7 mouse cellular contexts compared by ENCODE assay signal in the genomic region with DNA sequence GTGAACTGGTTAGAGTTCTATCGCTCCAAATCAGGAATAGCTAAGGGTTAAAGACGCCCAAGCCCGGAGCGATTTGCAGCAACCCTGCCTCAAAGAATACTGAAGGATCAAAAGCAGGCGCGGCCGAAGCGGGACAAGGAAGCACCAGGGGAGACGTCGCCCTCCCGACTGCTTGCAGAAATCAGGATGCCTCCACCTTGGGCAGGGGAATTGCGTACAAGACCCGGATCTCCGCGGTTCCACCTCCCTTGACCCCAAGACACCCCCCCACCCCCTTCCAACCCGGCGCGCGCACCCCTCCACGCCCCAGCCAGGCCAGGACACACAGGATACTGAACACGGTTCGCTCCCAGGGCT. TPM values are rescaled to one million over a fixed set of nuclear protein-coding genes. Genes with fewer than 3 reads are reported as not detected.
DNase-seq lines count a peak whose midpoint lies in the region; ATAC-seq lines count a peak whose summit lies in the region.

No protein-coding gene starts in this region.

- no peaks in the 10 kb centered on the region for H3K27me3 ChIP-seq in lung, embryonic 15.5 days
- H3K27me3 ChIP-seq in hindbrain, embryonic 11.5 days (ENCODE audit: control insufficient read depth, insufficient read depth, low read length), result no peaks in the 10 kb centered on the region
- no peaks in the 10 kb centered on the region for H3K27me3 ChIP-seq in midbrain, embryonic 11.5 days (ENCODE audit: control insufficient read depth, insufficient read depth, low read length)

- DNase-seq in lung, adult 18-20 months, result no peak
- DNase-seq in c-Kit-negative CD71-positive TER-119-positive erythroid progenitor cells, embryonic 14.5 days (ENCODE audit: low read depth, low spot score), result peak; percentile 32
- DNase-seq in hindbrain, embryonic 11.5 days (ENCODE audit: low spot score), result no peak
- DNase-seq in midbrain, embryonic 11.5 days (ENCODE audit: low spot score, missing footprints), result no peak
- no peak for DNase-seq in cerebellum, adult 18-20 months
- no peak for DNase-seq in gastrocnemius, postnatal 10 days

- under 1% methylated on average over 22 of the region's 22 CpGs for WGBS in lung, embryonic 15.5 days
- under 1% methylated on average over 22 of the region's 22 CpGs for WGBS in hindbrain, embryonic 11.5 days
- under 1% methylated on average over 22 of the region's 22 CpGs for WGBS in midbrain, embryonic 11.5 days

- H3K4me1 ChIP-seq in lung, embryonic 15.5 days, result peaks cover 17% of the 10 kb centered on the region
- no peaks in the 10 kb centered on the region for H3K4me1 ChIP-seq in hindbrain, embryonic 11.5 days (replicated peaks; ENCODE audit: control insufficient read depth, insufficient read depth, low read length)
- peaks cover 11% of the 10 kb centered on the region for H3K4me1 ChIP-seq in midbrain, embryonic 11.5 days (ENCODE audit: control insufficient read depth, insufficient read depth, low read length)

- H3K4me2 ChIP-seq in lung, embryonic 15.5 days, result peak overlapping the region; percentile 67
- peak overlapping the region; percentile 59 for H3K4me2 ChIP-seq in hindbrain, embryonic 11.5 days (replicated peaks; ENCODE audit: low read depth, low read length)
- H3K4me2 ChIP-seq in midbrain, embryonic 11.5 days, result peak overlapping the region; percentile 45

- no peaks in the 10 kb centered on the region for H3K36me3 ChIP-seq in lung, embryonic 15.5 days
- H3K36me3 ChIP-seq in hindbrain, embryonic 11.5 days (ENCODE audit: control insufficient read depth, insufficient read depth, low read length), result no peaks in the 10 kb centered on the region
- H3K36me3 ChIP-seq in midbrain, embryonic 11.5 days (ENCODE audit: control insufficient read depth, insufficient read depth, low read length), result no peaks in the 10 kb centered on the region

- H3K9me3 ChIP-seq in lung, embryonic 15.5 days, result no peaks in the 10 kb centered on the region
- no peaks in the 10 kb centered on the region for H3K9me3 ChIP-seq in hindbrain, embryonic 11.5 days (ENCODE audit: control insufficient read depth, low read length)
- H3K9me3 ChIP-seq in midbrain, embryonic 11.5 days (ENCODE audit: control insufficient read depth, low read length), result no peaks in the 10 kb centered on the region

- peak overlapping the region; percentile 77 for H3K27ac ChIP-seq in lung, embryonic 15.5 days
- H3K27ac ChIP-seq in hindbrain, embryonic 11.5 days (ENCODE audit: low read depth, low read length), result peak overlapping the region; percentile 73
- peak overlapping the region; percentile 56 for H3K27ac ChIP-seq in midbrain, embryonic 11.5 days (ENCODE audit: low read depth, low read length)

- peak overlapping the region; percentile 59 for H3K4me3 ChIP-seq in lung, embryonic 15.5 days
- peak overlapping the region; percentile 66 for H3K4me3 ChIP-seq in hindbrain, embryonic 11.5 days (ENCODE audit: low read depth, low read length)
- H3K4me3 ChIP-seq in midbrain, embryonic 11.5 days (ENCODE audit: low read depth, low read length), result peak overlapping the region; percentile 77

- peak; percentile 33; the same call in 1 of the 2 replicates for ATAC-seq in lung, embryonic 15.5 days (ENCODE audit: borderline replicate concordance, extremely low read depth, low FRiP score, low TSS enrichment)
- no peak; the same call in 1 of the 2 replicates for ATAC-seq in hindbrain, embryonic 11.5 days (ENCODE audit: low FRiP score)
- ATAC-seq in midbrain, embryonic 11.5 days (ENCODE audit: low FRiP score), result no peak

- H3K9ac ChIP-seq in lung, embryonic 15.5 days, result peak overlapping the region; percentile 61
- H3K9ac ChIP-seq in hindbrain, embryonic 11.5 days (ENCODE audit: low read depth, low read length), result peak overlapping the region; percentile 77
- peak overlapping the region; percentile 85 for H3K9ac ChIP-seq in midbrain, embryonic 11.5 days (ENCODE audit: low read length)

RNA-seq across cellular contexts. Expression of gene Sptssa, which starts 0.4 kb away (rescaled TPM):
- polyA plus RNA-seq in lung, embryonic 15.5 days (2015; fragmentation: Nextera tagmentation; extraction: Ambion mirVana), result 192 and 200 TPM in 2 replicates
- 206 and 210 TPM in 2 replicates for polyA plus RNA-seq in hindbrain, embryonic 11.5 days (2014; fragmentation: Nextera tagmentation; extraction: Ambion mirVana)
- 213 and 221 TPM in 2 replicates for polyA plus RNA-seq in midbrain, embryonic 11.5 days (2014; fragmentation: Nextera tagmentation; extraction: Ambion mirVana)
- 10 to 100 TPM; 31.8 to 33.7 TPM for total RNA-seq in gastrocnemius, postnatal 10 days (2021)

RNA-seq across cellular contexts. Expression of gene Eapp, which starts 39.7 kb away (rescaled TPM):
- polyA plus RNA-seq in lung, embryonic 15.5 days (2015; fragmentation: Nextera tagmentation; extraction: Ambion mirVana), result 54.9 and 57.5 TPM in 2 replicates
- polyA plus RNA-seq in hindbrain, embryonic 11.5 days (2014; fragmentation: Nextera tagmentation; extraction: Ambion mirVana), result 84.7 and 90.5 TPM in 2 replicates
- polyA plus RNA-seq in midbrain, embryonic 11.5 days (2014; fragmentation: Nextera tagmentation; extraction: Ambion mirVana), result 77.8 and 88.0 TPM in 2 replicates
- 10 to 100 TPM; 22.0 to 24.0 TPM for total RNA-seq in gastrocnemius, postnatal 10 days (2021)
